Mouse (Mus musculus) forebrain, embryonic 10.5 days (tissue): ENCODE measurements around the gene Arf3. TPM values are rescaled to one million over a fixed set of nuclear protein-coding genes. Genes with fewer than 3 reads are reported as not detected.

Source experiments
- DNase-seq: peaks from one replicate; pipeline ENCODE4 v3.0.0-alpha.2; 2017; ENCODE audit warnings: low spot score; ENCODE audit errors: extremely low spot score
- H3K27ac ChIP-seq: fragments of 300-500 bp; sonication (generic); 2 replicates; pipeline ENCODE4 v1.5.1; 2016; ENCODE audit warnings: mild to moderate bottlenecking
- H3K27me3 ChIP-seq: fragments of 300-500 bp; sonication (generic); 2 replicates; pipeline ENCODE4 v1.6.1; 2016; ENCODE audit warnings: mild to moderate bottlenecking; ENCODE audit not compliant: poor library complexity, severe bottlenecking
- H3K36me3 ChIP-seq: fragments of 300-500 bp; sonication (generic); replicated peaks from 2 replicates; pipeline ENCODE4 v1.6.1; 2016; ENCODE audit warnings: mild to moderate bottlenecking, moderate library complexity
- H3K4me1 ChIP-seq: fragments of 300-500 bp; sonication (generic); 2 replicates; pipeline ENCODE4 v1.6.1; 2016
- H3K4me3 ChIP-seq: fragments of 300-500 bp; sonication (generic); 2 replicates; pipeline ENCODE4 v1.5.1; 2016; ENCODE audit warnings: mild to moderate bottlenecking, moderate library complexity
- H3K9me3 ChIP-seq: fragments of 300-500 bp; sonication (generic); 2 replicates; pipeline ENCODE4 v1.6.1; 2016; ENCODE audit warnings: mild to moderate bottlenecking, moderate library complexity
- WGBS: fragments of 180-500 bp; shearing (Covaris S2); methylation state at CpG from one replicate; pipeline ENCODE4 v1.1.7; 2016; 5-methylcytosine and 5-hydroxymethylcytosine counted together
- polyA plus RNA-seq: library from polyadenylated mRNA; unstranded; fragments of >200 nt; fragmentation: Nextera tagmentation; extraction: Ambion mirVana; gene quantifications from 2 replicates; pipeline ENCODE4 v1.2.1, GENCODE M21; 2016

Arf3 gene
- polyA plus RNA-seq, 1 experiment from 2014 or later: 42.1 TPM

- H3K36me3 ChIP-seq: no peaks in the 10 kb centered on the region
- no peak for DNase-seq
- WGBS: 77% methylated on average over 14 of the region's 14 CpGs
- no peak overlapping the region for H3K27ac ChIP-seq
- H3K4me3 ChIP-seq: no peak overlapping the region
- H3K9me3 ChIP-seq: no peaks in the 10 kb centered on the region
- H3K4me1 ChIP-seq: peaks cover 48% of the 10 kb centered on the region
- H3K27me3 ChIP-seq: peaks cover 70% of the 10 kb centered on the region
Observed at GRCm38 (mm10) chr15:98722854-98723253, 40.2 kb downstream of the Arf3 start.

GRCm38 (mm10) chr15:98722191-98722590 is 40.8 kb downstream of the Arf3 start:
- 83% methylated on average over 8 of the region's 8 CpGs for WGBS

GRCm38 (mm10) chr15:98717301-98717700 is 45.7 kb downstream of the Arf3 start:
- Histone ChIP-seq H3K4me1 (peaks cover 7% of the 10 kb centered on the region), H3K4me3 (no peak overlapping the region), H3K36me3 (no peaks in the 10 kb centered on the region), H3K27me3 (peaks cover 16% of the 10 kb centered on the region), H3K9me3 (no peaks in the 10 kb centered on the region), H3K27ac (no peak overlapping the region)
- 71% methylated on average over 16 of the region's 16 CpGs for WGBS
- DNase-seq: no peak

More at GRCm38 (mm10) chr15:98722191-98722590, 40.8 kb downstream of the Arf3 start:
- H3K4me1 ChIP-seq: peaks cover 42% of the 10 kb centered on the region
- no peaks in the 10 kb centered on the region for H3K36me3 ChIP-seq
- H3K27me3 ChIP-seq: peaks cover 63% of the 10 kb centered on the region
- no peaks in the 10 kb centered on the region for H3K9me3 ChIP-seq
- DNase-seq: no peak
- H3K27ac ChIP-seq: no peak overlapping the region
- H3K4me3 ChIP-seq: no peak overlapping the region

- no peaks in the 10 kb centered on the region for H3K9me3 ChIP-seq
- 85% methylated on average over 5 of the region's 5 CpGs for WGBS
Observed at GRCm38 (mm10) chr15:98714230-98714652, 48.8 kb downstream of the Arf3 start.

GRCm38 (mm10) chr15:98710442-98710841 is 52.6 kb downstream of the Arf3 start:
- no peaks in the 10 kb centered on the region for H3K9me3 ChIP-seq
- H3K36me3 ChIP-seq: no peaks in the 10 kb centered on the region
- peak; percentile 81 for DNase-seq
- peaks cover 30% of the 10 kb centered on the region for H3K27me3 ChIP-seq
- peaks cover 6% of the 10 kb centered on the region for H3K4me1 ChIP-seq
- H3K27ac ChIP-seq: no peak overlapping the region
- no peak overlapping the region for H3K4me3 ChIP-seq
- 20% methylated on average over 9 of the region's 9 CpGs for WGBS

More at GRCm38 (mm10) chr15:98714230-98714652, 48.8 kb downstream of the Arf3 start:
- Histone ChIP-seq H3K4me3 (no peak overlapping the region), H3K36me3 (no peaks in the 10 kb centered on the region), H3K27ac (no peak overlapping the region), H3K4me1 (no peaks in the 10 kb centered on the region), H3K27me3 (peaks cover 14% of the 10 kb centered on the region)
- DNase-seq: no peak

- H3K27me3 ChIP-seq: peaks cover 55% of the 10 kb centered on the region
- 20% methylated on average over 16 of the region's 16 CpGs for WGBS
- 0 out of 2 replicates have a peak within 1 kb of the TSS, but pooled peaks have one; percentile 30 for H3K27ac ChIP-seq
- H3K4me3 ChIP-seq: peak within 1 kb of the TSS; percentile 48
- peaks cover 6% of the 10 kb centered on the region for H3K4me1 ChIP-seq
- no peaks in the 10 kb centered on the region for H3K9me3 ChIP-seq
- peak; percentile 65 for DNase-seq
- no peaks in the 10 kb centered on the region for H3K36me3 ChIP-seq
Observed at GRCm38 (mm10) chr15:98707766-98708372, 55.1 kb downstream of the Arf3 start, which contains the start of gene Ccdc65. Gene Ccdc65, plus strand, starts transcription at chr15:98708207.

GRCm38 (mm10) chr15:98704312-98704711 is 58.7 kb downstream of the Arf3 start:
- Histone ChIP-seq H3K27me3 (peaks cover 77% of the 10 kb centered on the region), H3K9me3 (no peaks in the 10 kb centered on the region), H3K27ac (no peak overlapping the region), H3K4me1 (peaks cover 12% of the 10 kb centered on the region), H3K36me3 (no peaks in the 10 kb centered on the region), H3K4me3 (no peak overlapping the region)
- 75% methylated on average over 9 of the region's 9 CpGs for WGBS
- DNase-seq: no peak

- Histone ChIP-seq H3K27ac (peak overlapping the region; percentile 58), H3K36me3 (no peaks in the 10 kb centered on the region), H3K4me3 (peak overlapping the region; percentile 50), H3K9me3 (no peaks in the 10 kb centered on the region), H3K27me3 (peaks cover 57% of the 10 kb centered on the region), H3K4me1 (peaks cover 9% of the 10 kb centered on the region)
- DNase-seq: peak; percentile 87
- WGBS: 6% methylated on average over 40 of the region's 40 CpGs
Observed at GRCm38 (mm10) chr15:98699190-98700105, 63.6 kb downstream of the Arf3 start.

- H3K27ac ChIP-seq: no peak overlapping the region
- H3K4me1 ChIP-seq: peaks cover 26% of the 10 kb centered on the region
- H3K36me3 ChIP-seq: no peaks in the 10 kb centered on the region
- no peak overlapping the region for H3K4me3 ChIP-seq
- DNase-seq: no peak
- peaks cover 25% of the 10 kb centered on the region for H3K27me3 ChIP-seq
- H3K9me3 ChIP-seq: no peaks in the 10 kb centered on the region
- WGBS: 59% methylated on average over 8 of the region's 8 CpGs
Observed at GRCm38 (mm10) chr15:98696216-98696615, 66.8 kb downstream of the Arf3 start.

- WGBS: 73% methylated on average over 9 of the region's 9 CpGs
- Histone ChIP-seq H3K36me3 (no peaks in the 10 kb centered on the region), H3K4me1 (peaks cover 31% of the 10 kb centered on the region), H3K27me3 (peaks cover 20% of the 10 kb centered on the region), H3K27ac (no peak overlapping the region), H3K4me3 (no peak overlapping the region), H3K9me3 (no peaks in the 10 kb centered on the region)
- DNase-seq: no peak
Observed at GRCm38 (mm10) chr15:98695726-98696125, 67.3 kb downstream of the Arf3 start.

GRCm38 (mm10) chr15:98692171-98692715 is 70.8 kb downstream of the Arf3 start:
- Histone ChIP-seq H3K36me3 (no peaks in the 10 kb centered on the region), H3K4me3 (0 out of 2 replicates have a peak overlapping the region, but pooled peaks have one; percentile 10), H3K27ac (peak overlapping the region; percentile 80), H3K9me3 (no peaks in the 10 kb centered on the region), H3K4me1 (peaks cover 47% of the 10 kb centered on the region), H3K27me3 (no peaks in the 10 kb centered on the region)
- no peak for DNase-seq
- 58% methylated on average over 11 of the region's 11 CpGs for WGBS

- 11% methylated on average over 7 of the region's 7 CpGs for WGBS
- Histone ChIP-seq H3K27me3 (no peaks in the 10 kb centered on the region), H3K4me1 (peaks cover 47% of the 10 kb centered on the region), H3K27ac (peak overlapping the region; percentile 80), H3K4me3 (peak overlapping the region; percentile 32; the same call in 1 of the 2 replicates), H3K36me3 (no peaks in the 10 kb centered on the region), H3K9me3 (no peaks in the 10 kb centered on the region)
- peak; percentile 57 for DNase-seq
Observed at GRCm38 (mm10) chr15:98691486-98692147, 71.4 kb downstream of the Arf3 start.
